Mouse (Mus musculus) urinary bladder, postnatal 14 days (tissue): ENCODE measurements around the gene Trim3.

Experiments used
- DNase-seq: peaks from one replicate; pipeline ENCODE4 v3.0.0; 2021; ENCODE audit warnings: low spot score

Gene Trim3

GRCm38 (mm10) chr7:105556406-105556805, 77.0 kb downstream of the Trim3 start:
- no peak for DNase-seq

GRCm38 (mm10) chr7:105555571-105555970, 77.8 kb downstream of the Trim3 start:
- no peak for DNase-seq
